Mouse (Mus musculus) telencephalon, adult 2 months (tissue): Measurements from ENCODE around the gene Nat9.

Experiments used
- DNase-seq: peaks from one replicate; pipeline ENCODE4 v3.0.0-alpha.2; 2011; ENCODE audit warnings: low read depth, low spot score

The Nat9 gene

GRCm38 (mm10) chr11:115178766-115179165, 8.9 kb downstream of the Nat9 start:
- DNase-seq, result no peak

GRCm38 (mm10) chr11:115177559-115178195, 10.0 kb downstream of the Nat9 start:
- DNase-seq, result no peak

GRCm38 (mm10) chr11:115176399-115177190, 11.1 kb downstream of the Nat9 start:
- no peak for DNase-seq

- DNase-seq, result no peak
These were observed 13.9 kb downstream of the Nat9 start for GRCm38 (mm10) chr11:115173549-115174339.

GRCm38 (mm10) chr11:115172825-115173287, 14.8 kb downstream of the Nat9 start:
- no peak for DNase-seq

- DNase-seq, result no peak
These were observed 16.5 kb downstream of the Nat9 start for GRCm38 (mm10) chr11:115171125-115171524.

- DNase-seq, result no peak
These were observed 18.2 kb downstream of the Nat9 start for GRCm38 (mm10) chr11:115169430-115169829.

- no peak for DNase-seq
These were observed 19.9 kb downstream of the Nat9 start for GRCm38 (mm10) chr11:115167631-115168249.

- no peak for DNase-seq
These were observed 20.9 kb downstream of the Nat9 start for GRCm38 (mm10) chr11:115166776-115167175.

GRCm38 (mm10) chr11:115164976-115165374, 22.7 kb downstream of the Nat9 start:
- no peak for DNase-seq

- DNase-seq, result no peak
These were observed 23.2 kb downstream of the Nat9 start for GRCm38 (mm10) chr11:115164341-115164975.

GRCm38 (mm10) chr11:115163568-115164150, 24.0 kb downstream of the Nat9 start:
- no peak for DNase-seq

- peak; percentile 76 for DNase-seq
These were observed 24.7 kb downstream of the Nat9 start, which contains the start of gene Slc9a3r1 for GRCm38 (mm10) chr11:115162832-115163480. Slc9a3r1 (plus strand) TSS chr11:115163341.

- DNase-seq, result no peak
These were observed 25.5 kb downstream of the Nat9 start for GRCm38 (mm10) chr11:115162205-115162601.

- no peak for DNase-seq
These were observed 26.0 kb downstream of the Nat9 start for GRCm38 (mm10) chr11:115161578-115162204.

- DNase-seq, result no peak
These were observed 26.6 kb downstream of the Nat9 start for GRCm38 (mm10) chr11:115160883-115161577.

GRCm38 (mm10) chr11:115160016-115160797, 27.5 kb downstream of the Nat9 start:
- no peak for DNase-seq
